Mouse (Mus musculus): Measurements from ENCODE around the gene H2al2c. TPM values are rescaled to one million over a fixed set of nuclear protein-coding genes. Genes with fewer than 3 reads are reported as not detected.
"Not testable (repeated sequence)": the region's sequence is repeated elsewhere in the genome, so short reads cannot be mapped to it uniquely, and the experiment has no call there.

The H2al2c gene
- not detected in 2 replicates for total RNA-seq (2017)

DNA sequence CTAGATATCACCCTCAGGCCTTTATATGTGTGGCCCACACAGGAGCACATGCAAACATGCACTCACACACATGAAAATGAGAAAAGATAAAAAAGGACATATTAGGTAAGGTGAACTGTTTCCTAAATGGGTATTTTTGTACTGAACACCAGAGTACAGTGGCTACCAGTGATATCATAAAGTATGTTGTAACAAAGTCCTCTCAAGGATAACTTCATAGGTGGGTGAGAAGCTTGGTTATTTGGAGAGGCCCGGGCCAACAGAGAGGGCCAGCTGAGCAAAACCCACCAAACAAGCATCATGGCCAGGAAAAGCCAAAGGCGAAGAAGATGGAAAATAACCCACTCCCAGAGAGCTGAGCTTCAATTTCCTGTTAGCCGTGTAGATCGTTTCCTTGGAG, at the start of gene H2al2c:
Gene H2al2c (plus strand): TSS at position 301 of the 400 bp plus-strand sequence.
- ATAC-seq (ENCODE audit: extremely low read depth, insufficient number of reproducible peaks, low FRiP score, poor library complexity, severe bottlenecking), result not testable (repeated sequence)

Other genes starting within 250 kb of the H2al2c start
- gene Sry, start 64.6 kb downstream of the H2al2c start, total RNA-seq (2017), result not detected in 2 replicates
- gene H2al2b, start 121.6 kb downstream of the H2al2c start, total RNA-seq (2017), result not detected in 2 replicates
- gene Gm4064, start 197.1 kb downstream of the H2al2c start, total RNA-seq (2017), result not detected in 2 replicates
- gene Rbmy, start 231.6 kb downstream of the H2al2c start, total RNA-seq (2017), result not detected in 2 replicates
- gene Gm10256, start 231.6 kb downstream of the H2al2c start, total RNA-seq (2017), result not detected in 2 replicates

All from neutrophil, adult 5-6 weeks (primary cell).